Mouse (Mus musculus) MEL (cell line): ENCODE results near the gene Tlcd2. TPM values are rescaled to one million over a fixed set of nuclear protein-coding genes. Genes with fewer than 3 reads are reported as not detected.

ENCODE experiments used
- DNase-seq: peaks from one replicate; pipeline ENCODE4 v3.0.0; 2011; ENCODE audit warnings: low read depth, low spot score
- H3K27ac ChIP-seq: 2 replicates; pipeline ENCODE4 v1.5.1; 2012; ENCODE audit warnings: low read depth, mild to moderate bottlenecking, control low read depth, low read length, moderate library complexity; ENCODE audit not compliant: control insufficient read depth
- H3K27me3 ChIP-seq, 2 experiments: fragments of 150-350 bp in 1 of 2; sonication (generic) in 1 of 2; 2 replicates each; pipeline ENCODE4 v1.6.1; 2012; ENCODE audit warnings: low read length in 2 of 2, mild to moderate bottlenecking in 2 of 2, improper control_type of control experiment in 1 of 2, moderate library complexity in 1 of 2; ENCODE audit not compliant: insufficient read depth in 2 of 2, control insufficient read depth in 1 of 2
- H3K36me3 ChIP-seq, 2 experiments: 2 replicates each; pipeline ENCODE4 v1.6.1; 2012 to 2014; ENCODE audit warnings: low read length in 2 of 2, improper control_type of control experiment in 1 of 2, inconsistent platforms in 1 of 2, mild to moderate bottlenecking in 1 of 2; ENCODE audit not compliant: insufficient read depth in 2 of 2, control insufficient read depth in 1 of 2
- H3K4me1 ChIP-seq, 2 experiments: fragments of 150-350 bp in 1 of 2; sonication (generic) in 1 of 2; 2 replicates each; pipeline ENCODE4 v1.6.1; 2012; ENCODE audit warnings: low read length in 2 of 2, improper control_type of control experiment in 1 of 2, mild to moderate bottlenecking in 1 of 2; ENCODE audit not compliant: insufficient read depth in 2 of 2, control insufficient read depth in 1 of 2
- H3K4me3 ChIP-seq, 2 experiments: fragments of 150-350 bp in 1 of 2; sonication (generic) in 1 of 2; 2 replicates each; pipeline ENCODE4 v1.5.1; 2012; ENCODE audit warnings: low read depth in 2 of 2, low read length in 2 of 2, mild to moderate bottlenecking in 2 of 2, moderate library complexity in 2 of 2, control low read depth in 1 of 2, improper control_type of control experiment in 1 of 2; ENCODE audit not compliant: control insufficient read depth in 1 of 2, insufficient read depth in 1 of 2
- H3K79me2 ChIP-seq: 2 replicates; pipeline ENCODE4 v1.6.1; 2012; ENCODE audit warnings: mild to moderate bottlenecking, low read length, moderate library complexity; ENCODE audit not compliant: control insufficient read depth, poor library complexity, insufficient read depth
- H3K9ac ChIP-seq: 2 replicates; pipeline ENCODE4 v1.6.1; 2012; ENCODE audit warnings: low read depth, mild to moderate bottlenecking, control low read depth, low read length, moderate library complexity; ENCODE audit not compliant: control insufficient read depth, poor library complexity, severe bottlenecking
- H3K9me3 ChIP-seq: fragments of 150-350 bp; sonication (generic); replicated peaks from 2 replicates; pipeline ENCODE4 v1.6.1; 2012; ENCODE audit warnings: mild to moderate bottlenecking, low read length, improper control_type of control experiment, moderate library complexity; ENCODE audit not compliant: insufficient read depth
- CHD1 ChIP-seq: IDR thresholded peaks from 2 replicates; pipeline ENCODE4 v1.6.1; 2012; ENCODE audit warnings: low read depth, mild to moderate bottlenecking, inconsistent platforms, low read length, improper control_type of control experiment
- CHD2 ChIP-seq: IDR thresholded peaks from 2 replicates; pipeline ENCODE4 v1.6.1; 2011; ENCODE audit warnings: low read length, improper control_type of control experiment
- CTCF ChIP-seq, 3 experiments: IDR thresholded peaks in 2 of 3; conservative IDR thresholded peaks in 1 of 3; 2 replicates each; pipeline ENCODE4 v1.5.1; 2011 to 2012; ENCODE audit warnings: low read length in 3 of 3, low read depth in 2 of 3, mild to moderate bottlenecking in 2 of 3, improper control_type of control experiment in 1 of 3, inconsistent platforms in 1 of 3, mixed read lengths in 1 of 3, moderate library complexity in 1 of 3; ENCODE audit not compliant: control insufficient read depth in 1 of 3, insufficient read depth in 1 of 3, poor library complexity in 1 of 3, severe bottlenecking in 1 of 3
- E2F4 ChIP-seq: IDR thresholded peaks from 2 replicates; pipeline ENCODE4 v1.6.1; 2011; ENCODE audit warnings: low read depth, low read length, improper control_type of control experiment, borderline replicate concordance
- ELF1 ChIP-seq: IDR thresholded peaks from 2 replicates; pipeline ENCODE4 v1.6.1; 2014; ENCODE audit warnings: low read depth, mild to moderate bottlenecking, inconsistent platforms, low read length, improper control_type of control experiment, moderate library complexity
- EP300 ChIP-seq, 2 experiments: IDR thresholded peaks; 2 replicates each; pipeline ENCODE4 v1.6.1; 2011; ENCODE audit warnings: improper control_type of control experiment in 2 of 2, low read length in 2 of 2, low read depth in 1 of 2, mild to moderate bottlenecking in 1 of 2
- ETS1 ChIP-seq: IDR thresholded peaks from 2 replicates; pipeline ENCODE4 v1.6.1; 2012; ENCODE audit warnings: low read depth, mild to moderate bottlenecking, inconsistent platforms, low read length, improper control_type of control experiment, moderate library complexity
- GABPA ChIP-seq: IDR thresholded peaks from 2 replicates; pipeline ENCODE4 v1.6.1; 2012; ENCODE audit warnings: low read depth, mild to moderate bottlenecking, inconsistent platforms, low read length, improper control_type of control experiment, moderate library complexity
- GATA1 ChIP-seq: IDR thresholded peaks from 2 replicates; pipeline ENCODE4 v1.6.1; 2011; ENCODE audit warnings: low read depth, low read length, improper control_type of control experiment
- HCFC1 ChIP-seq: IDR thresholded peaks from 2 replicates; pipeline ENCODE4 v1.6.1; 2012; ENCODE audit warnings: low read depth, mild to moderate bottlenecking, inconsistent platforms, low read length, improper control_type of control experiment, moderate library complexity
- JUND ChIP-seq: IDR thresholded peaks from 2 replicates; pipeline ENCODE4 v1.6.1; 2011; ENCODE audit warnings: low read depth, mild to moderate bottlenecking, improper control_type of control experiment, low read length
- KAT2A ChIP-seq: conservative IDR thresholded peaks from 2 replicates; pipeline ENCODE4 v1.6.1; 2012; ENCODE audit warnings: low read depth, low read length, improper control_type of control experiment, inconsistent platforms
- MAFK ChIP-seq: IDR thresholded peaks from 2 replicates; pipeline ENCODE4 v1.6.1; 2011; ENCODE audit warnings: low read depth, mild to moderate bottlenecking, low read length, improper control_type of control experiment, borderline replicate concordance
- MAZ ChIP-seq: IDR thresholded peaks from 2 replicates; pipeline ENCODE4 v1.6.1; 2012; ENCODE audit warnings: low read depth, mild to moderate bottlenecking, inconsistent platforms, low read length, improper control_type of control experiment
- MYC ChIP-seq: IDR thresholded peaks from 2 replicates; pipeline ENCODE4 v1.6.1; 2011; ENCODE audit warnings: low read depth, mild to moderate bottlenecking, low read length, improper control_type of control experiment, moderate library complexity
- NRF1 ChIP-seq: IDR thresholded peaks from 2 replicates; pipeline ENCODE4 v1.6.1; 2014; ENCODE audit warnings: low read depth, mild to moderate bottlenecking, inconsistent platforms, low read length, improper control_type of control experiment, moderate library complexity; ENCODE audit not compliant: poor library complexity, insufficient read depth, severe bottlenecking
- POLR2A ChIP-seq, 2 experiments: IDR thresholded peaks; 2 replicates each; pipeline ENCODE4 v1.6.1; 2011 to 2012; ENCODE audit warnings: low read length in 2 of 2, mild to moderate bottlenecking in 2 of 2, control low read depth in 1 of 2, improper control_type of control experiment in 1 of 2, low read depth in 1 of 2, moderate library complexity in 1 of 2; ENCODE audit not compliant: control insufficient read depth in 1 of 2, insufficient read depth in 1 of 2, poor library complexity in 1 of 2
- POLR2AphosphoS2 ChIP-seq: IDR thresholded peaks from 2 replicates; pipeline ENCODE4 v1.6.1; 2011; ENCODE audit warnings: low read length, improper control_type of control experiment
- POLR2AphosphoS5 ChIP-seq: IDR thresholded peaks from 2 replicates; pipeline ENCODE4 v1.6.1; 2012; ENCODE audit warnings: low read depth, borderline replicate concordance, mild to moderate bottlenecking, inconsistent platforms, low read length, moderate library complexity, mixed read lengths
- RAD21 ChIP-seq: IDR thresholded peaks from 2 replicates; pipeline ENCODE4 v1.6.1; 2011; ENCODE audit warnings: mild to moderate bottlenecking, low read depth, low read length, improper control_type of control experiment
- SIN3A ChIP-seq: IDR thresholded peaks from 2 replicates; pipeline ENCODE4 v1.6.1; 2012; ENCODE audit warnings: low read length, improper control_type of control experiment, inconsistent platforms
- SMC3 ChIP-seq: IDR thresholded peaks from 2 replicates; pipeline ENCODE4 v1.6.1; 2011; ENCODE audit warnings: low read depth, low read length, improper control_type of control experiment
- TBP ChIP-seq: IDR thresholded peaks from 2 replicates; pipeline ENCODE4 v1.8.0; 2011; ENCODE audit warnings: low read depth, low read length, improper control_type of control experiment
- UBTF ChIP-seq: IDR thresholded peaks from 2 replicates; pipeline ENCODE4 v1.6.1; 2012; ENCODE audit warnings: low read depth, mild to moderate bottlenecking, inconsistent platforms, low read length, improper control_type of control experiment, moderate library complexity, borderline replicate concordance; ENCODE audit not compliant: insufficient read depth
- USF1 ChIP-seq: IDR thresholded peaks from 2 replicates; pipeline ENCODE4 v1.6.1; 2014; ENCODE audit warnings: low read depth, mild to moderate bottlenecking, inconsistent platforms, low read length, improper control_type of control experiment, moderate library complexity
- ZKSCAN1 ChIP-seq: IDR thresholded peaks from 2 replicates; pipeline ENCODE4 v1.6.1; 2012; ENCODE audit warnings: low read depth, mild to moderate bottlenecking, inconsistent platforms, low read length, improper control_type of control experiment, moderate library complexity
- ZMIZ1 ChIP-seq: IDR thresholded peaks from 2 replicates; pipeline ENCODE4 v1.6.1; 2012; ENCODE audit warnings: low read depth, mild to moderate bottlenecking, inconsistent platforms, low read length, improper control_type of control experiment, moderate library complexity
- polyA plus RNA-seq, 2 experiments: library from polyadenylated mRNA; stranded (reverse) in 1 of 2; unstranded in 1 of 2; fragments of >175 nt in 1 of 2; fragments of >200 nt in 1 of 2; gene quantifications; 2 replicates each; pipeline versions ENCODE4 v1.2.1 to v1.2.4; 2012; ENCODE audit warnings: low replicate concordance in 2 of 2, low read depth in 1 of 2; ENCODE audit not compliant: insufficient read length in 2 of 2, insufficient read depth in 1 of 2, missing spikeins in 1 of 2
- total RNA-seq: library from RNA; depleted of rRNA; stranded (reverse); fragments of 300-350 nt; gene quantifications from 2 replicates; pipeline ENCODE4 v1.2.3, GENCODE M21; 2012

The Tlcd2 gene
- total and polyA plus RNA-seq, 3 experiments: 0.50 to 0.86 TPM; not detected in 1

DNA sequence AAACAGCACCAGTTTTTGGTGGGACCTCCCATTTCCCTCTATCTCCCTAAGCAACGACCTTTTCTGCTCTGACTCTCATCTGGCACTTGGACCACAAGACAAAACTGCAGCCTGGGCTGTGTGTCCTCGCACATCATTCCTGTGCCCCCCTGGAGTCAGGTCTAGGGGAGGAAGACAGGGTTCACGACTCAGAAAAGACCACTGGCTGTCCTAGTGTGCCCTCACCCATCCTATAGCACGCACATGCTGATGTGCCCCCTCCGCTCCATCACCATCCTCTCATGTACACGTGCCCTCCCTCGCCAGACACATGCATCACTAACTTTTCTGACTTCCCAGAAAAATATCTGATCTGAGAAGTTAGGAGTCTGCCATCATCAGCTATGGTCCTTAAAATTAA is 41.5 kb upstream of the Tlcd2 start:
- Histone ChIP-seq H3K79me2 (no peaks in the 10 kb centered on the region), H3K9ac (no peak overlapping the region), H3K36me3 (no peaks in the 10 kb centered on the region), H3K4me1 (peaks cover 0 to 6% of the 10 kb centered on the region in 2 experiments; a peak in 1 of 4 replicates), H3K27ac (no peak overlapping the region), H3K27me3 (no peaks in the 10 kb centered on the region), H3K4me3 (no peak overlapping the region), H3K9me3 (no peaks in the 10 kb centered on the region)
- DNase-seq: no peak
- TF ChIP-seq USF1 (no peak), CTCF (IDR thresholded peaks at IDR 0.05 in 2 of 3, conservative IDR thresholded peaks at IDR 0.05 in 1 of 3; ENCODE audit: control insufficient read depth in 1 of 3, insufficient read depth in 1 of 3, low read depth in 2 of 3, low read length in 3 of 3, poor library complexity in 1 of 3, severe bottlenecking in 1 of 3) (no peak), POLR2AphosphoS2 (no peak), NRF1 (no peak), E2F4 (no peak), ZKSCAN1 (no peak), CHD1 (no peak), ZMIZ1 (no peak), MAFK (no peak), CHD2 (no peak), UBTF (no peak), ETS1 (no peak), GATA1 (no peak), POLR2A (IDR thresholded peaks at IDR 0.05; ENCODE audit: control insufficient read depth in 1 of 2, insufficient read depth in 1 of 2, low read depth in 1 of 2, low read length in 2 of 2, poor library complexity in 1 of 2) (no peak), SMC3 (no peak), ELF1 (no peak), RAD21 (no peak), MAZ (no peak), JUND (no peak)

DNA sequence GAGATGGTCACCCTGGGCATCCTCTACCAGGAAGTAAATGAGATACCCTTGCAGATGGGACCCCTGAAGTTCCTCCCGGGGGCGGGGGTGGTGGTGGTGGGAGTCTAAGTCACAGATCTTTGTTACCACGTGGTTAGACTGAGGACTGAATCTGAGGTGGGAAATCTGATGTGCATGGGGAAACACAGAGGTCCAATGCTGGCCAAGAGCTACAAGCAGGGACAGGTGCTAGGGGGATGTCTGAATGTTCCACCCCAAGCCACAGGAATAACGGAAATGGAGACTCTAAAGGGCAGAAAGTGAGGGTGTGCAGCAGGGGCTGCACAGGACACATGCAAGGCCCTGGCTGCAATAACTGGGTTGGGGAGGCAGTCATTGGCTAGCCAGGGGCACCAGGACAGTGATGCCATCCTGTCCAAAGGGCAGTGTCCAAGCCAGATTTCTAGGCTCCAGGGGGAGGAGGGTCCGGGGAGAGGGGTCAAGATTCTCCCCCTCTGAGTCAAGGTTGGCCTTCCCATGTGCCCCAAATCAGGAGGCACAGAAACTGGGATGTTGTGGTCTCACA is 40.6 kb upstream of the Tlcd2 start:
- no peaks in the 10 kb centered on the region for H3K4me1 ChIP-seq
- TF ChIP-seq SIN3A (no peak), CHD1 (no peak), MYC (no peak), POLR2AphosphoS5 (no peak), GABPA (no peak), TBP (no peak), ELF1 (no peak), HCFC1 (no peak), POLR2AphosphoS2 (no peak), NRF1 (no peak), ZKSCAN1 (no peak), UBTF (no peak), KAT2A (no peak), GATA1 (no peak), ZMIZ1 (no peak), EP300 (IDR thresholded peaks at IDR 0.05; ENCODE audit: low read depth in 1 of 2, low read length in 2 of 2) (no peak)
- H3K36me3 ChIP-seq: no peaks in the 10 kb centered on the region
- H3K27ac ChIP-seq: no peak overlapping the region
- no peaks in the 10 kb centered on the region for H3K27me3 ChIP-seq
- H3K79me2 ChIP-seq: no peaks in the 10 kb centered on the region
- H3K9me3 ChIP-seq: no peaks in the 10 kb centered on the region
- no peak overlapping the region for H3K9ac ChIP-seq
- no peak for DNase-seq
- no peak overlapping the region for H3K4me3 ChIP-seq
